Mouse (Mus musculus): ENCODE results near the gene Sgms1.
"Not testable (repeated sequence)": the region's sequence is repeated elsewhere in the genome, so short reads cannot be mapped to it uniquely, and the experiment has no call there.

Gene Sgms1

GRCm38 (mm10) chr19:32120798-32121197 is 268.7 kb downstream of the Sgms1 start:
- DNase-seq: no peak

GRCm38 (mm10) chr19:32119666-32120065 is 269.8 kb downstream of the Sgms1 start:
- DNase-seq: no peak

- DNase-seq: no peak
Observed at GRCm38 (mm10) chr19:32118496-32118895, 271.0 kb downstream of the Sgms1 start.

- DNase-seq: no peak
Observed at GRCm38 (mm10) chr19:32117484-32118018, 272.0 kb downstream of the Sgms1 start.

- no peak for DNase-seq
Observed at GRCm38 (mm10) chr19:32111866-32112790, 277.4 kb downstream of the Sgms1 start.

GRCm38 (mm10) chr19:32107771-32108306 is 281.7 kb downstream of the Sgms1 start, which contains the start of gene Asah2:
Gene Asah2, minus strand, starts transcription at chr19:32108211.
- DNase-seq: peak; percentile 31

- DNase-seq: no peak
Observed at GRCm38 (mm10) chr19:32106750-32107149, 282.8 kb downstream of the Sgms1 start.

- no peak for DNase-seq
Observed at GRCm38 (mm10) chr19:32104217-32104616, 285.3 kb downstream of the Sgms1 start.

- no peak for DNase-seq
Observed at GRCm38 (mm10) chr19:32102976-32103300, 286.6 kb downstream of the Sgms1 start.

GRCm38 (mm10) chr19:32102294-32102975 is 287.1 kb downstream of the Sgms1 start:
- DNase-seq: no peak

GRCm38 (mm10) chr19:32098582-32098981 is 290.9 kb downstream of the Sgms1 start:
- no peak for DNase-seq

GRCm38 (mm10) chr19:32092358-32092757 is 297.2 kb downstream of the Sgms1 start:
- no peak for DNase-seq

GRCm38 (mm10) chr19:32090804-32091203 is 298.7 kb downstream of the Sgms1 start:
- DNase-seq: no peak

GRCm38 (mm10) chr19:32088570-32088969 is 300.9 kb downstream of the Sgms1 start:
- no peak for DNase-seq

- no peak for DNase-seq
Observed at GRCm38 (mm10) chr19:32087736-32088470, 301.6 kb downstream of the Sgms1 start.

- not testable (repeated sequence) for DNase-seq
Observed at GRCm38 (mm10) chr19:32084813-32085212, 304.7 kb downstream of the Sgms1 start.
